Mouse (Mus musculus): ENCODE measurements at regions not wholly inside any gene's neighbourhood (a gene's known extent, or its start where the extent isn't known, plus 50 kb on each side); places are given as distances from the start of the nearest gene placed in this dataset.

- Histone ChIP-seq H3K36me3 (no peaks in the 10 kb centered on the region), H3K27ac (no peak overlapping the region), H3K27me3 (ENCODE audit: low read depth, poor library complexity, severe bottlenecking) (peaks cover 19% of the 10 kb centered on the region), H3K4me3 (no peak overlapping the region), H3K9me3 (replicated peaks) (no peaks in the 10 kb centered on the region), H3K4me1 (no peaks in the 10 kb centered on the region)
- DNase-seq (ENCODE audit: low spot score): no peak
- WGBS: 79% methylated on average over 9 of the region's 9 CpGs
These were observed 70.4 kb downstream of the Irx5 start for GRCm38 (mm10) chr8:92427801-92428200.

GRCm38 (mm10) chr8:92437075-92437663, 79.7 kb downstream of the Irx5 start:
- Histone ChIP-seq H3K9me3 (replicated peaks) (no peaks in the 10 kb centered on the region), H3K36me3 (no peaks in the 10 kb centered on the region), H3K27ac (no peak overlapping the region), H3K4me3 (no peak overlapping the region), H3K27me3 (ENCODE audit: low read depth, poor library complexity, severe bottlenecking) (peaks cover 76% of the 10 kb centered on the region), H3K4me1 (peaks cover 26% of the 10 kb centered on the region)
- 28% methylated on average over 15 of the region's 15 CpGs for WGBS
- peak; percentile 67 for DNase-seq (ENCODE audit: low spot score)

- Histone ChIP-seq H3K27me3 (ENCODE audit: low read depth, poor library complexity, severe bottlenecking) (peaks cover 83% of the 10 kb centered on the region), H3K36me3 (no peaks in the 10 kb centered on the region), H3K4me3 (no peak overlapping the region), H3K27ac (no peak overlapping the region), H3K9me3 (replicated peaks) (no peaks in the 10 kb centered on the region), H3K4me1 (peaks cover 26% of the 10 kb centered on the region)
- 53% methylated on average over 9 of the region's 9 CpGs for WGBS
- DNase-seq (ENCODE audit: low spot score): no peak
These were observed 80.9 kb downstream of the Irx5 start for GRCm38 (mm10) chr8:92438294-92438693.

GRCm38 (mm10) chr8:92439713-92440436, 82.5 kb downstream of the Irx5 start:
- no peaks in the 10 kb centered on the region for H3K36me3 ChIP-seq
- no peak overlapping the region for H3K27ac ChIP-seq
- no peak overlapping the region for H3K4me3 ChIP-seq
- H3K9me3 ChIP-seq (replicated peaks): no peaks in the 10 kb centered on the region
- 72% methylated on average over 9 of the region's 9 CpGs for WGBS
- H3K27me3 ChIP-seq (ENCODE audit: low read depth, poor library complexity, severe bottlenecking): peaks cover 84% of the 10 kb centered on the region
- H3K4me1 ChIP-seq: peaks cover 38% of the 10 kb centered on the region
- DNase-seq (ENCODE audit: low spot score): no peak

GRCm38 (mm10) chr8:92442086-92442485, 84.7 kb downstream of the Irx5 start:
- Histone ChIP-seq H3K9me3 (replicated peaks) (no peaks in the 10 kb centered on the region), H3K36me3 (no peaks in the 10 kb centered on the region), H3K27me3 (ENCODE audit: low read depth, poor library complexity, severe bottlenecking) (peaks cover 95% of the 10 kb centered on the region), H3K27ac (no peak overlapping the region), H3K4me1 (peaks cover 31% of the 10 kb centered on the region), H3K4me3 (no peak overlapping the region)
- WGBS: 87% methylated on average over 6 of the region's 6 CpGs
- DNase-seq (ENCODE audit: low spot score): no peak

- Histone ChIP-seq H3K27me3 (ENCODE audit: low read depth, poor library complexity, severe bottlenecking) (peaks cover 74% of the 10 kb centered on the region), H3K4me3 (no peak overlapping the region), H3K27ac (no peak overlapping the region), H3K4me1 (peaks cover 32% of the 10 kb centered on the region), H3K9me3 (replicated peaks) (no peaks in the 10 kb centered on the region), H3K36me3 (no peaks in the 10 kb centered on the region)
- DNase-seq (ENCODE audit: low spot score): no peak
- WGBS: 87% methylated on average over 5 of the region's 5 CpGs
These were observed 101.9 kb downstream of the Irx5 start for GRCm38 (mm10) chr8:92459291-92459690.

- peaks cover 75% of the 10 kb centered on the region for H3K27me3 ChIP-seq (ENCODE audit: low read depth, poor library complexity, severe bottlenecking)
- DNase-seq (ENCODE audit: low spot score): peak; percentile 76
- H3K4me1 ChIP-seq: peaks cover 24% of the 10 kb centered on the region
- H3K4me3 ChIP-seq: peak overlapping the region; percentile 69
- peak overlapping the region; percentile 85 for H3K27ac ChIP-seq
- H3K9me3 ChIP-seq (replicated peaks): no peaks in the 10 kb centered on the region
- WGBS: 1% methylated on average over 93 of the region's 93 CpGs
- H3K36me3 ChIP-seq: no peaks in the 10 kb centered on the region
These were observed 102.9 kb downstream of the Irx5 start for GRCm38 (mm10) chr8:92460129-92460953.

GRCm38 (mm10) chr8:92469141-92470000, 111.9 kb downstream of the Irx5 start:
- Histone ChIP-seq H3K36me3 (no peaks in the 10 kb centered on the region), H3K4me1 (peaks cover 16% of the 10 kb centered on the region), H3K27ac (peak overlapping the region; percentile 38), H3K4me3 (no peak overlapping the region), H3K9me3 (replicated peaks) (no peaks in the 10 kb centered on the region), H3K27me3 (ENCODE audit: low read depth, poor library complexity, severe bottlenecking) (peaks cover 59% of the 10 kb centered on the region)
- 46% methylated on average over 19 of the region's 19 CpGs for WGBS
- DNase-seq (ENCODE audit: low spot score): no peak

- H3K27ac ChIP-seq: no peak overlapping the region
- no peaks in the 10 kb centered on the region for H3K9me3 ChIP-seq (replicated peaks)
- H3K36me3 ChIP-seq: no peaks in the 10 kb centered on the region
- DNase-seq (ENCODE audit: low spot score): no peak
- no peak overlapping the region for H3K4me3 ChIP-seq
- H3K27me3 ChIP-seq (ENCODE audit: low read depth, poor library complexity, severe bottlenecking): peaks cover 40% of the 10 kb centered on the region
- WGBS: 70% methylated on average over 7 of the region's 7 CpGs
- peaks cover 16% of the 10 kb centered on the region for H3K4me1 ChIP-seq
These were observed 114.8 kb downstream of the Irx5 start for GRCm38 (mm10) chr8:92472257-92472656.

- WGBS: 66% methylated on average over 3 of the region's 3 CpGs
- Histone ChIP-seq H3K9me3 (replicated peaks) (no peaks in the 10 kb centered on the region), H3K36me3 (no peaks in the 10 kb centered on the region), H3K4me3 (no peak overlapping the region), H3K4me1 (peaks cover 16% of the 10 kb centered on the region), H3K27me3 (ENCODE audit: low read depth, poor library complexity, severe bottlenecking) (peaks cover 35% of the 10 kb centered on the region; the same call in 1 of the 2 replicates), H3K27ac (no peak overlapping the region)
- DNase-seq (ENCODE audit: low spot score): no peak
These were observed 115.4 kb downstream of the Irx5 start for GRCm38 (mm10) chr8:92472817-92473216.

- Histone ChIP-seq H3K4me1 (peaks cover 13% of the 10 kb centered on the region), H3K27ac (no peak overlapping the region), H3K27me3 (ENCODE audit: low read depth, poor library complexity, severe bottlenecking) (peaks cover 8% of the 10 kb centered on the region; the same call in 1 of the 2 replicates), H3K9me3 (replicated peaks) (no peaks in the 10 kb centered on the region), H3K4me3 (no peak overlapping the region), H3K36me3 (no peaks in the 10 kb centered on the region)
- DNase-seq (ENCODE audit: low spot score): no peak
- WGBS: 66% methylated on average over 5 of the region's 5 CpGs
These were observed 125.0 kb downstream of the Irx5 start for GRCm38 (mm10) chr8:92482393-92482792.

GRCm38 (mm10) chr8:92483055-92483765, 125.8 kb downstream of the Irx5 start:
- Histone ChIP-seq H3K4me3 (no peak overlapping the region), H3K36me3 (no peaks in the 10 kb centered on the region), H3K27ac (peak overlapping the region; percentile 50; the same call in 1 of the 2 replicates), H3K4me1 (peaks cover 13% of the 10 kb centered on the region), H3K27me3 (ENCODE audit: low read depth, poor library complexity, severe bottlenecking) (peaks cover 8% of the 10 kb centered on the region; the same call in 1 of the 2 replicates), H3K9me3 (replicated peaks) (no peaks in the 10 kb centered on the region)
- DNase-seq (ENCODE audit: low spot score): peak; percentile 38
- WGBS: 41% methylated on average over 8 of the region's 8 CpGs
